Mouse (Mus musculus): ENCODE measurements at regions not wholly inside any gene's neighbourhood (a gene's known extent, or its start where the extent isn't known, plus 50 kb on each side); places are given as distances from the start of the nearest gene placed in this dataset.

- no peak for DNase-seq (ENCODE audit: low spot score in 2 of 2)
Observed at GRCm38 (mm10) chr3:157842872-157843271, 82.0 kb downstream of the Cth start.

GRCm38 (mm10) chr3:157841164-157841719 lies 83.6 kb downstream of the Cth start:
- no peak for DNase-seq (ENCODE audit: low spot score in 2 of 2)

- DNase-seq (ENCODE audit: low spot score in 2 of 2) = no peak
Observed at GRCm38 (mm10) chr3:157804307-157804706, 120.6 kb downstream of the Cth start.

- peak; percentile 4 to 18 for DNase-seq (ENCODE audit: low spot score in 2 of 2)
Observed at GRCm38 (mm10) chr3:157803356-157803755, 121.5 kb downstream of the Cth start.

GRCm38 (mm10) chr3:157787559-157788256 lies 137.2 kb downstream of the Cth start:
- DNase-seq (ENCODE audit: low spot score in 2 of 2) = no peak

- DNase-seq (ENCODE audit: low spot score in 2 of 2) = no peak
Observed at GRCm38 (mm10) chr3:157781071-157781470, 143.8 kb downstream of the Cth start.

GRCm38 (mm10) chr3:157777779-157778178 lies 147.1 kb downstream of the Cth start:
- no peak for DNase-seq (ENCODE audit: low spot score in 2 of 2)

- DNase-seq (ENCODE audit: low spot score in 2 of 2) = no peak
Observed at GRCm38 (mm10) chr3:157763487-157764199, 161.2 kb downstream of the Cth start.

GRCm38 (mm10) chr3:157759856-157760255 lies 165.0 kb downstream of the Cth start:
- no peak for DNase-seq (ENCODE audit: low spot score in 2 of 2)

- DNase-seq (ENCODE audit: low spot score in 2 of 2) = no peak
Observed at GRCm38 (mm10) chr3:157754826-157755225, 170.1 kb downstream of the Cth start.

GRCm38 (mm10) chr3:157750266-157750665 lies 174.6 kb downstream of the Cth start:
- no peak for DNase-seq (ENCODE audit: low spot score in 2 of 2)

GRCm38 (mm10) chr3:157748395-157749037 lies 176.4 kb downstream of the Cth start:
- DNase-seq (ENCODE audit: low spot score in 2 of 2) = no peak

GRCm38 (mm10) chr3:157743000-157743399 lies 176.3 kb downstream of the Ptger3 start:
- no peak for DNase-seq (ENCODE audit: low spot score in 2 of 2)

GRCm38 (mm10) chr3:157739628-157740294 lies 173.1 kb downstream of the Ptger3 start:
- no peak for DNase-seq (ENCODE audit: low spot score in 2 of 2)

GRCm38 (mm10) chr3:157732136-157732940 lies 165.6 kb downstream of the Ptger3 start:
- no peak for DNase-seq (ENCODE audit: low spot score in 2 of 2)

GRCm38 (mm10) chr3:157729711-157730367 lies 163.1 kb downstream of the Ptger3 start:
- no peak for DNase-seq (ENCODE audit: low spot score in 2 of 2)

- DNase-seq (ENCODE audit: low spot score in 2 of 2) = no peak
Observed at GRCm38 (mm10) chr3:157724542-157724941, 157.8 kb downstream of the Ptger3 start.

GRCm38 (mm10) chr3:157723184-157723583 lies 156.5 kb downstream of the Ptger3 start:
- DNase-seq (ENCODE audit: low spot score in 2 of 2) = no peak

GRCm38 (mm10) chr3:157717313-157717921 lies 150.7 kb downstream of the Ptger3 start:
- peak; percentile 34 to 38 for DNase-seq (ENCODE audit: low spot score in 2 of 2)

GRCm38 (mm10) chr3:157714023-157714422 lies 147.3 kb downstream of the Ptger3 start:
- DNase-seq (ENCODE audit: low spot score in 2 of 2) = no peak
